Mouse (Mus musculus): Measurements from ENCODE around the gene Cacng1.

Cacng1 gene

GRCm38 (mm10) chr11:107707897-107708610 lies 8.3 kb downstream of the Cacng1 start:
- DNase-seq (ENCODE audit: low spot score) = no peak

GRCm38 (mm10) chr11:107705476-107706074 lies 10.7 kb downstream of the Cacng1 start:
- DNase-seq (ENCODE audit: low spot score) = no peak

GRCm38 (mm10) chr11:107705060-107705459 lies 11.3 kb downstream of the Cacng1 start:
- no peak for DNase-seq (ENCODE audit: low spot score)

- DNase-seq (ENCODE audit: low spot score) = no peak
These were observed 12.8 kb downstream of the Cacng1 start for GRCm38 (mm10) chr11:107703272-107704134.

- DNase-seq (ENCODE audit: low spot score) = no peak
These were observed 16.4 kb downstream of the Cacng1 start for GRCm38 (mm10) chr11:107699967-107700366.

GRCm38 (mm10) chr11:107693338-107693737 lies 23.0 kb downstream of the Cacng1 start:
- no peak for DNase-seq (ENCODE audit: low spot score)

DNA sequence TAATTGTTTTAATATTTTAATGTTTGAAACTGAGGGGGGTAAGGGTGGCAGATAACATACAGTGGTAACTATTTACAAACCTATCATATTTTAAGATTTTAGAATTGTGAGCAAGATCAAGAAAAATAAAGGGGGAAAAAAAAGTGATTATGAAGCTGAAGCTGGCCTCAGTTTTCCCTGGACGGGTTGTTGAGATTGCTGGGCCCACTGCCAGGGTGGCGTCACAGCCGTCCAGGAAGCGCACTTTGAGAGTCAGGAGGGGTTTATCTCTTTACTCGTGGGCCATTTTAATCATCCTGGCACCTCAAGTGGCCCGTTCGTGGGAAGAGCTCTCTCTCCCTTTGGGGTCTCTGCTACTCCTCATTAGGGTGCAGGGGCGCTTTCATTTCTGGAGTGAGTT lies 24.8 kb downstream of the Cacng1 start:
- DNase-seq (ENCODE audit: low spot score) = no peak

GRCm38 (mm10) chr11:107688480-107688879 lies 27.8 kb downstream of the Cacng1 start:
- no peak for DNase-seq (ENCODE audit: low spot score)

GRCm38 (mm10) chr11:107686290-107686689 lies 30.0 kb downstream of the Cacng1 start:
- no peak for DNase-seq (ENCODE audit: low spot score)

GRCm38 (mm10) chr11:107683544-107684465 lies 32.5 kb downstream of the Cacng1 start:
- DNase-seq (ENCODE audit: low spot score) = no peak

DNA sequence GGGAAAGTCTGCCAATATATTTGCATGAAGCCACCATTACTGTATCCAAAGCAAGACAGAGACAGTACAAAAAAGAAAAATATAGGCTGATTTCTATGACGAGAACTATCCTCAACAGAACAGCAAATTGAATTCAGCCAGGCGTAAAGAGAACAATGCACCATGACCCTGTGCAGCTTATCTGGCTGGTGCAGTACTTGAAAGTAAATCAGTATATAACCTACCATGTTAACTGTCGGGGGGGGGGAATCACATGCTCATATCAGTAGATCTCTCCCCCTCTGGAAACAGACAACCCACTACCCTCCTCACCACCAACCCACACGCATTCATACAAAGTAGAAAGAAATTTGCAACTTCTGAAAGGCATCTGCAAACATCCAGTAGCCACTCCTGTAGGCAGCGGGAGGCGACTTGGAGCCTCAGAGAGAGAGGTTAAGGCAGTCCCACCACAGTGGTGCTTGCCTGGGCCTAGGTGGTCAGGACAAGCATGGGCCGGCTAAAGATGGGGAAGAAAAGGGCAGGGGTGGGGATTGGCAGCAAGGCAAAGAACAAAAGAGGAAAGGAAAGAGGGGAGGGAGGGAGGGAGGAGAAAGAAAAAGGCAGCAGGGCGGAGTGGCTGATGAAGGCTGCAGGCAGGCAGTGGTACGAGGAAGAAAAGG lies 33.5 kb downstream of the Cacng1 start:
- DNase-seq (ENCODE audit: low spot score) = no peak

- no peak for DNase-seq (ENCODE audit: low spot score)
These were observed 39.9 kb downstream of the Cacng1 start for GRCm38 (mm10) chr11:107676207-107676940.

- DNase-seq (ENCODE audit: low spot score) = no peak
These were observed 41.1 kb downstream of the Cacng1 start for GRCm38 (mm10) chr11:107675246-107675645.

DNA sequence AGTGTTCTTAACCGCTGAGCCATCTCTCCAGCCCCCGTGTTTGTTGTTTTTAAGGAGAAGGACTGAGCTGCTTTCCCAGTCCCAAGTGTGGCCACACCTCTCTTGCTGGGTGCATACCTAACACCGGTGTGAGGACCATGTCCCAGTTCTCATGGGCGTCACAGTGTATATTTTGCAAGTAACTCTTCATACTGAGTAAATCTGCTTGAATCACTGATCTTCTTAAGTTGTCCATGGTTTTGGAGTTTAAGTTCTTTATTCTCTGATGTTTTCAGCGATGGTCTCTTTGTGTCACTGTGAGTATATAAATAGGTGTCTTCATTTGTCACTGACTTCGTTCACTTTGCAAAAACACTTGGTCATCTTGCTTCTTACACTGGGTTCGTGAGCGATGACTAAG lies 41.7 kb downstream of the Cacng1 start:
- no peak for DNase-seq (ENCODE audit: low spot score)

DNA sequence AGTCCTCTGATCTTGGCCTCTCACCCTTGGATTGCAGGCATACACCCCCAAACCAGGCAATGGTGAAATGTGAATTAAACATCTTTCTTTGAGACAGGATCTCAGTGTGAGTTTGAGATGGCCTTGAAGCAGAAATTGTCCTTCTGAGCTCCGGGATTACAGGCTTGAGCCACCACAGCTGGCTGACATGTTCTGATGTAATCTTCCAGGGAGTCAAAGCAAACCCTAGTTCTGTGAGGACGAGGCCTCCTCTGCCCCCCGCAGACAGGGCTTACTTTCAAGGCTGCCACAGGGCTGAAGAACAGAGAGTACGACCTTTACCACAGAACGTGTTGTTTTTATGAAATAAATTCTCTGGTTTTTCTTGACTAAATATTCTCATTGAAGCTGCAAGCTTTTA lies 42.3 kb downstream of the Cacng1 start:
- no peak for DNase-seq (ENCODE audit: low spot score)

DNA sequence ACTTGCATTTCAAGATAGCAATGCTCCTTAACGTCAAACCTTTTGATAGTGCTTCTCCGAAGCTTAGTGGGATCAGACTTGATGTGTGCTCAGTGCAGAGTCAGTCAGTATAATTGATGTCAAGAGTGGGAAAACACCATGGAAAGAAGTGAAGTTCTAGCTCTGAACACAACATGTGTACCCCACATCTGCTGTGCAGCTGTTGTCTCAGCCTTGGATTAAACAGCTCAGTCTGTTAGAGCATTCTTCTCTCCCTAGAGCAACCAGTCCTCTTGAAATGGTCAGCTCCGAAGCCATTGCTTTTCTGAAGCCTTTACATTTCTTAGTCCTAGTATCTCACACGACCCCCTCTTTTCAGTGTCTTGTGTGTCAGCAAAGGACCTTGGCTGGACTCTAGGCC lies 47.3 kb downstream of the Cacng1 start:
- DNase-seq (ENCODE audit: low spot score) = no peak

- DNase-seq (ENCODE audit: low spot score) = no peak
These were observed 48.1 kb downstream of the Cacng1 start for GRCm38 (mm10) chr11:107668223-107668622.

- no peak for DNase-seq (ENCODE audit: low spot score)
These were observed 48.8 kb downstream of the Cacng1 start for GRCm38 (mm10) chr11:107667542-107667941.

- no peak for DNase-seq (ENCODE audit: low spot score)
These were observed 53.7 kb downstream of the Cacng1 start for GRCm38 (mm10) chr11:107662666-107663065.

DNA sequence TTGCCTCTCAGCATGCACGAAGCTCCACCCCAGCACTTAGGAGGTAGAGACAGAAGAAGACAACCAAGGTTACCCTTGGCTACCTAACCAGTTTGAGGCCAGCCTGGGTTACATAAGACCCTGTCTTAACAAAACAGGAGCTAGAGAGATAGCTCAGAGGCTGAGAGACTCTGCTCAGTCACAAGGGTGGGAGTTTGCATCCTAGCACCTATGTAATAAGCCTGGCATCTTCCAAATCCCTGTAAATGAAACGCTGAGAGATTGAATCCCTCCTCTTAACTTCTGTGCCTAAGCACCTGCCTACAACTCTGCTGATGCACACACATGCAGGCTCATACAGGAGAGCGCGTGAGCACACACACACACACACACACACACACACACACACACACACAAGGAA lies 55.9 kb downstream of the Cacng1 start:
- no peak for DNase-seq (ENCODE audit: low spot score)

- DNase-seq (ENCODE audit: low spot score) = no peak
These were observed 59.2 kb downstream of the Cacng1 start for GRCm38 (mm10) chr11:107657117-107657516.

Measured in urinary bladder, postnatal 10 days (tissue).